Mouse (Mus musculus): ENCODE measurements around the gene Zfp93. TPM values are rescaled to one million over a fixed set of nuclear protein-coding genes. Genes with fewer than 3 reads are reported as not detected.

The Zfp93 gene
- polyA plus RNA-seq, 1 experiment: 1.8 TPM

DNA sequence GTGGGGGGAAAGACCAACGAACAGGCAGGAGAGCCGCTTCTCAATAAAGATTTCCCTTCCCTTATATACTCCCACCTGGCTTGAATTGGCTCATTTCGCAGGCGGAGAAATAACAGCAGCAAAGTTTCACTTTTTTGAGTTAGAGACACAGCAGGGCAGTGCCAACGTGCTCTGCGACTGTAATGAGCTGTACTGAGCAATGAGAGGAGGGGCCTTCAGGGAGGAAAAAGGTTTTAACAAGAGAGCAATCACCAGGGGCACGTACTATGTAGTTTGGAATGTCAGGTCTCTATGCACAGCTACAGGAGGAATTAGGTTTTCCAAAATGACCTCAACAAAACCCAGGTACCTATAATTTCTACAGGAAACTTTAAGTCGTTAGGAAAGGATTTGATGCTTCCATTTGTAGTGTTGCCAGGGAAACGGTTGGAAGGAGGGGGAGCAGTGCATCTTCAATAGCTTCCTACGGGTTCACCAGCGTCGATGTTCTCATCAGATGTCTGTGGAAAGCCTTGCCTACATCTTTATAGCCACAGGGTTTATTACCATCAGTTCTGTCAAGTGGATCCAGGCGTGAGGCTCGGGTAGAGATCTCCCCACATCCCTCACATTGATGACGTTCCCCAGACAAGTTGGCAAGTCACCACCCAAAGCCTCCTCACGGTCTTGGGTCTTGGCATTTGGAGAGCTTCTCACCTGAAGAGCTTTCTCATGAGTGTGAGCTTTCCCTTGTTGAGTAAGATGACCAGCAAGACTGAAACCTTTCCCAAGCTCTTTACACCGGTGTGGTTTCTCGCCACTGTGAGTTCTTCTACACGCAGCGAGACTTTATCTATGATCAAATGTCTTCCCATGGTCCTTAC lies 56.3 kb downstream of the Zfp93 start:
- Histone ChIP-seq H3K36me3 (ENCODE audit: control insufficient read depth, insufficient read depth) (no peaks in the 10 kb centered on the region), H3K79me3 (ENCODE audit: low read depth) (no peaks in the 10 kb centered on the region), H3K4me3 (ENCODE audit: insufficient read depth, poor library complexity, severe bottlenecking) (no peak overlapping the region), H3K79me2 (ENCODE audit: control insufficient read depth, insufficient read depth) (no peaks in the 10 kb centered on the region), H3K27me3 (ENCODE audit: control insufficient read depth, insufficient read depth, insufficient read length) (peaks cover 8% of the 10 kb centered on the region), H3ac (ENCODE audit: control insufficient read depth, insufficient read length, low read depth) (no peak overlapping the region)
- TF ChIP-seq MYOD1 (IDR thresholded peaks at IDR 0.05; ENCODE audit: control insufficient read depth, insufficient read length, low read depth) (no peak), MAX (IDR thresholded peaks at IDR 0.05) (no peak), USF1 (IDR thresholded peaks at IDR 0.05; ENCODE audit: low read depth) (no peak), FOSL1 (IDR thresholded peaks at IDR 0.05; ENCODE audit: insufficient read depth, low read length, poor library complexity, severe bottlenecking) (no peak), CEBPB (IDR thresholded peaks at IDR 0.05; ENCODE audit: low read depth) (no peak)

Other genes starting within 250 kb of the Zfp93 start
- not detected for gene Vmn1r183, start 217.2 kb upstream of the Zfp93 start, polyA plus RNA-seq (2012; fragmentation: generic; extraction: Trizol)
- gene Zfp180, start 188.5 kb upstream of the Zfp93 start, polyA plus RNA-seq (2012; fragmentation: generic; extraction: Trizol): 8.1 TPM
- gene Zfp112, start 158.1 kb upstream of the Zfp93 start, polyA plus RNA-seq (2012; fragmentation: generic; extraction: Trizol): 0.48 TPM
- 1.5 TPM for gene Zfp235, start 136.3 kb upstream of the Zfp93 start, polyA plus RNA-seq (2012; fragmentation: generic; extraction: Trizol)
- gene Zfp114, start 95.4 kb upstream of the Zfp93 start, polyA plus RNA-seq (2012; fragmentation: generic; extraction: Trizol): not detected
- 2.0 TPM for gene Zfp111, start 59.0 kb upstream of the Zfp93 start, polyA plus RNA-seq (2012; fragmentation: generic; extraction: Trizol)
- gene Zfp109, start 32.9 kb upstream of the Zfp93 start, polyA plus RNA-seq (2012; fragmentation: generic; extraction: Trizol): 0.26 TPM
- 0.25 TPM for gene Zfp108, start 15.6 kb upstream of the Zfp93 start, polyA plus RNA-seq (2012; fragmentation: generic; extraction: Trizol)
- 8.8 TPM for gene Zfp61, start 30.8 kb downstream of the Zfp93 start, polyA plus RNA-seq (2012; fragmentation: generic; extraction: Trizol)
- 2.4 TPM for gene Zfp94, start 46.2 kb downstream of the Zfp93 start, polyA plus RNA-seq (2012; fragmentation: generic; extraction: Trizol)
- gene Tescl, start 63.5 kb downstream of the Zfp93 start, polyA plus RNA-seq (2012; fragmentation: generic; extraction: Trizol): 0.22 TPM
- gene Lypd5, start 78.8 kb downstream of the Zfp93 start, polyA plus RNA-seq (2012; fragmentation: generic; extraction: Trizol): not detected
- gene Kcnn4, start 99.8 kb downstream of the Zfp93 start, polyA plus RNA-seq (2012; fragmentation: generic; extraction: Trizol): 82.2 TPM
- gene Smg9, start 129.2 kb downstream of the Zfp93 start, polyA plus RNA-seq (2012; fragmentation: generic; extraction: Trizol): 21.8 TPM
- 0.33 TPM for gene Irgc1, start 181.9 kb downstream of the Zfp93 start, polyA plus RNA-seq (2012; fragmentation: generic; extraction: Trizol)
- 191 TPM for gene Plaur, start 192.1 kb downstream of the Zfp93 start, polyA plus RNA-seq (2012; fragmentation: generic; extraction: Trizol)
- 160 TPM for gene Cadm4, start 211.6 kb downstream of the Zfp93 start, polyA plus RNA-seq (2012; fragmentation: generic; extraction: Trizol)
- 53.8 TPM for gene Zfp428, start 236.6 kb downstream of the Zfp93 start, polyA plus RNA-seq (2012; fragmentation: generic; extraction: Trizol)
- 0.16 TPM for gene AC161166.1, start 242.0 kb downstream of the Zfp93 start, polyA plus RNA-seq (2012; fragmentation: generic; extraction: Trizol)

Measured in C2C12 (cell line).